Mouse (Mus musculus) midbrain, embryonic 12.5 days (tissue): ENCODE measurements around the gene Picalm. TPM values are rescaled to one million over a fixed set of nuclear protein-coding genes. Genes with fewer than 3 reads are reported as not detected.
"Not testable (repeated sequence)": the region's sequence is repeated elsewhere in the genome, so short reads cannot be mapped to it uniquely, and the experiment has no call there.

ENCODE experiments used
- ATAC-seq: fragments of 200-750 bp; cut with Nextera tagmentation; 2 replicates; pipeline ENCODE4 v1.8.0; 2017; ENCODE audit warnings: low read depth, moderate TSS enrichment, moderate library complexity; ENCODE audit not compliant: low FRiP score
- H3K27ac ChIP-seq: fragments of 300-500 bp; sonication (generic); replicated peaks from 2 replicates; pipeline ENCODE4 v1.5.1; 2016; ENCODE audit warnings: mild to moderate bottlenecking
- H3K27me3 ChIP-seq: fragments of 300-500 bp; sonication (generic); 2 replicates; pipeline ENCODE4 v1.6.1; 2016; ENCODE audit warnings: mild to moderate bottlenecking
- H3K36me3 ChIP-seq: fragments of 300-500 bp; sonication (generic); 2 replicates; pipeline ENCODE4 v1.6.1; 2016
- H3K4me1 ChIP-seq: fragments of 300-500 bp; sonication (generic); 2 replicates; pipeline ENCODE4 v1.6.1; 2016
- H3K4me2 ChIP-seq: fragments of 300-500 bp; sonication (generic); replicated peaks from 2 replicates; pipeline ENCODE4 v1.6.1; 2016; ENCODE audit warnings: mild to moderate bottlenecking, moderate library complexity
- H3K4me3 ChIP-seq: fragments of 300-500 bp; sonication (generic); 2 replicates; pipeline ENCODE4 v1.5.1; 2016; ENCODE audit warnings: mild to moderate bottlenecking
- H3K9ac ChIP-seq: fragments of 300-500 bp; sonication (generic); replicated peaks from 2 replicates; pipeline ENCODE4 v1.6.1; 2016; ENCODE audit warnings: mild to moderate bottlenecking, moderate library complexity
- H3K9me3 ChIP-seq: fragments of 300-500 bp; sonication (generic); 2 replicates; pipeline ENCODE4 v1.6.1; 2016; ENCODE audit warnings: mild to moderate bottlenecking
- WGBS: fragments of 180-500 bp; shearing (Covaris S2); methylation state at CpG from one replicate; pipeline ENCODE4 v1.1.7; 2016; 5-methylcytosine and 5-hydroxymethylcytosine counted together
- polyA plus RNA-seq: library from polyadenylated mRNA; unstranded; fragments of >200 nt; fragmentation: Nextera tagmentation; extraction: Ambion mirVana; gene quantifications from 2 replicates; pipeline ENCODE4 v1.2.1, GENCODE M21; 2016

Gene Picalm
- polyA plus RNA-seq, 1 experiment from 2014 or later = 44.5 TPM

- Histone ChIP-seq H3K27ac (no peak overlapping the region), H3K4me1 (no peaks in the 10 kb centered on the region), H3K36me3 (peaks cover 38% of the 10 kb centered on the region), H3K4me3 (no peak overlapping the region), H3K27me3 (no peaks in the 10 kb centered on the region), H3K4me2 (no peak overlapping the region), H3K9me3 (no peaks in the 10 kb centered on the region), H3K9ac (no peak overlapping the region)
- WGBS = 85% methylated on average over 1 of the region's 1 CpGs
- ATAC-seq = no peak
These were observed 36.0 kb downstream of the Picalm start for GRCm38 (mm10) chr7:90165970-90166369.

- H3K36me3 ChIP-seq = peaks cover 32% of the 10 kb centered on the region
These were observed 37.8 kb downstream of the Picalm start for GRCm38 (mm10) chr7:90167777-90168176.

GRCm38 (mm10) chr7:90173778-90174177, 43.8 kb downstream of the Picalm start:
- Histone ChIP-seq H3K4me2 (no peak overlapping the region), H3K4me3 (no peak overlapping the region), H3K36me3 (peaks cover 39% of the 10 kb centered on the region), H3K27ac (no peak overlapping the region), H3K9me3 (no peaks in the 10 kb centered on the region), H3K4me1 (no peaks in the 10 kb centered on the region), H3K27me3 (no peaks in the 10 kb centered on the region), H3K9ac (no peak overlapping the region)
- WGBS = 94% methylated on average over 1 of the region's 1 CpGs
- no peak for ATAC-seq

More at GRCm38 (mm10) chr7:90167777-90168176, 37.8 kb downstream of the Picalm start:
- not testable (repeated sequence) for H3K4me1 ChIP-seq, ATAC-seq, H3K9me3 ChIP-seq, H3K4me3 ChIP-seq, H3K27me3 ChIP-seq, H3K27ac ChIP-seq, H3K4me2 ChIP-seq, H3K9ac ChIP-seq
- WGBS = 81% methylated on average over 10 of the region's 10 CpGs

GRCm38 (mm10) chr7:90175576-90175975, 45.6 kb downstream of the Picalm start:
- H3K36me3 ChIP-seq = peaks cover 46% of the 10 kb centered on the region

GRCm38 (mm10) chr7:90180635-90181034, 50.6 kb downstream of the Picalm start:
- Histone ChIP-seq H3K4me1 (no peaks in the 10 kb centered on the region), H3K27ac (no peak overlapping the region), H3K27me3 (no peaks in the 10 kb centered on the region), H3K4me2 (no peak overlapping the region), H3K36me3 (peaks cover 37% of the 10 kb centered on the region), H3K4me3 (no peak overlapping the region), H3K9me3 (no peaks in the 10 kb centered on the region), H3K9ac (no peak overlapping the region)
- no peak for ATAC-seq
- 100% methylated on average over 1 of the region's 1 CpGs for WGBS

More at GRCm38 (mm10) chr7:90175576-90175975, 45.6 kb downstream of the Picalm start:
- H3K4me2 ChIP-seq = no peak overlapping the region
- no peaks in the 10 kb centered on the region for H3K4me1 ChIP-seq
- no peak overlapping the region for H3K27ac ChIP-seq
- H3K9me3 ChIP-seq = no peaks in the 10 kb centered on the region
- no peak overlapping the region for H3K9ac ChIP-seq
- H3K27me3 ChIP-seq = no peaks in the 10 kb centered on the region
- no peak overlapping the region for H3K4me3 ChIP-seq
- WGBS = 88% methylated on average over 2 of the region's 2 CpGs
- no peak for ATAC-seq

GRCm38 (mm10) chr7:90200251-90200650, 70.2 kb downstream of the Picalm start:
- no peak overlapping the region for H3K27ac ChIP-seq
- H3K4me2 ChIP-seq = no peak overlapping the region
- no peaks in the 10 kb centered on the region for H3K27me3 ChIP-seq
- H3K4me3 ChIP-seq = no peak overlapping the region
- no peak overlapping the region for H3K9ac ChIP-seq
- 95% methylated on average over 5 of the region's 5 CpGs for WGBS
- no peaks in the 10 kb centered on the region for H3K4me1 ChIP-seq
- H3K36me3 ChIP-seq = peaks cover 29% of the 10 kb centered on the region
- no peaks in the 10 kb centered on the region for H3K9me3 ChIP-seq
- ATAC-seq = no peak

- Histone ChIP-seq H3K4me1 (no peaks in the 10 kb centered on the region), H3K4me2 (no peak overlapping the region), H3K4me3 (no peak overlapping the region), H3K9ac (no peak overlapping the region), H3K27me3 (no peaks in the 10 kb centered on the region), H3K27ac (no peak overlapping the region), H3K36me3 (peaks cover 19% of the 10 kb centered on the region), H3K9me3 (no peaks in the 10 kb centered on the region)
- ATAC-seq = no peak
- 84% methylated on average over 2 of the region's 2 CpGs for WGBS
These were observed 72.0 kb downstream of the Picalm start for GRCm38 (mm10) chr7:90201877-90202465.

GRCm38 (mm10) chr7:90203914-90204313, 73.9 kb downstream of the Picalm start:
- no peak for ATAC-seq
- no peak overlapping the region for H3K4me2 ChIP-seq
- no peak overlapping the region for H3K4me3 ChIP-seq
- no peaks in the 10 kb centered on the region for H3K9me3 ChIP-seq
- no peak overlapping the region for H3K27ac ChIP-seq
- WGBS = 99% methylated on average over 2 of the region's 2 CpGs
- H3K27me3 ChIP-seq = no peaks in the 10 kb centered on the region
- H3K9ac ChIP-seq = no peak overlapping the region
- peaks cover 26% of the 10 kb centered on the region for H3K36me3 ChIP-seq
- no peaks in the 10 kb centered on the region for H3K4me1 ChIP-seq

GRCm38 (mm10) chr7:90210116-90210515, 80.1 kb downstream of the Picalm start:
- H3K4me2 ChIP-seq = no peak overlapping the region
- peaks cover 26% of the 10 kb centered on the region for H3K36me3 ChIP-seq
- H3K9ac ChIP-seq = no peak overlapping the region
- no peaks in the 10 kb centered on the region for H3K9me3 ChIP-seq
- H3K27ac ChIP-seq = no peak overlapping the region
- no peaks in the 10 kb centered on the region for H3K4me1 ChIP-seq
- no peak for ATAC-seq
- no peaks in the 10 kb centered on the region for H3K27me3 ChIP-seq
- no peak overlapping the region for H3K4me3 ChIP-seq
- WGBS = 94% methylated on average over 2 of the region's 2 CpGs

- Histone ChIP-seq H3K27ac (no peak overlapping the region), H3K9ac (no peak overlapping the region)
These were observed 80.9 kb downstream of the Picalm start for GRCm38 (mm10) chr7:90210947-90211346.

GRCm38 (mm10) chr7:90216511-90216910, 86.5 kb downstream of the Picalm start:
- no peaks in the 10 kb centered on the region for H3K9me3 ChIP-seq
- WGBS = 60% methylated on average over 8 of the region's 8 CpGs
- H3K4me1 ChIP-seq = 0 out of 2 replicates have a peak, but pooled peaks cover 4% of the 10 kb centered on the region
- no peak overlapping the region for H3K9ac ChIP-seq
- no peak for ATAC-seq
- no peak overlapping the region for H3K4me3 ChIP-seq
- H3K27me3 ChIP-seq = no peaks in the 10 kb centered on the region
- H3K27ac ChIP-seq = no peak overlapping the region
- no peaks in the 10 kb centered on the region for H3K36me3 ChIP-seq
- H3K4me2 ChIP-seq = no peak overlapping the region

More at GRCm38 (mm10) chr7:90210947-90211346, 80.9 kb downstream of the Picalm start:
- Histone ChIP-seq H3K9me3 (no peaks in the 10 kb centered on the region), H3K27me3 (no peaks in the 10 kb centered on the region), H3K4me3 (no peak overlapping the region), H3K4me2 (no peak overlapping the region), H3K4me1 (no peaks in the 10 kb centered on the region), H3K36me3 (peaks cover 26% of the 10 kb centered on the region)
- ATAC-seq = no peak

- H3K4me2 ChIP-seq = no peak overlapping the region
- no peaks in the 10 kb centered on the region for H3K27me3 ChIP-seq
- no peak overlapping the region for H3K4me3 ChIP-seq
- no peak overlapping the region for H3K9ac ChIP-seq
- 0 out of 2 replicates have a peak, but pooled peaks cover 4% of the 10 kb centered on the region for H3K4me1 ChIP-seq
- WGBS = 82% methylated on average over 5 of the region's 5 CpGs
- no peaks in the 10 kb centered on the region for H3K36me3 ChIP-seq
- no peak overlapping the region for H3K27ac ChIP-seq
- H3K9me3 ChIP-seq = no peaks in the 10 kb centered on the region
- no peak for ATAC-seq
These were observed 88.1 kb downstream of the Picalm start for GRCm38 (mm10) chr7:90218122-90218521.

GRCm38 (mm10) chr7:90221487-90221886, 91.5 kb downstream of the Picalm start:
- H3K27me3 ChIP-seq = no peaks in the 10 kb centered on the region
- 0 out of 2 replicates have a peak, but pooled peaks cover 2% of the 10 kb centered on the region for H3K4me1 ChIP-seq
- H3K4me3 ChIP-seq = no peak overlapping the region
- no peak overlapping the region for H3K4me2 ChIP-seq
- 75% methylated on average over 2 of the region's 2 CpGs for WGBS
- no peaks in the 10 kb centered on the region for H3K36me3 ChIP-seq
- no peaks in the 10 kb centered on the region for H3K9me3 ChIP-seq
- H3K27ac ChIP-seq = no peak overlapping the region
- no peak for ATAC-seq
- H3K9ac ChIP-seq = no peak overlapping the region
